Mouse (Mus musculus): ENCODE data around the gene Fubp3.
A peak's percentile ranks its signal among the peaks of the same experiment; 100 is the strongest.
"Not testable (repeated sequence)": the region's sequence is repeated elsewhere in the genome, so short reads cannot be mapped to it uniquely, and the experiment has no call there.

Fubp3 gene

DNA sequence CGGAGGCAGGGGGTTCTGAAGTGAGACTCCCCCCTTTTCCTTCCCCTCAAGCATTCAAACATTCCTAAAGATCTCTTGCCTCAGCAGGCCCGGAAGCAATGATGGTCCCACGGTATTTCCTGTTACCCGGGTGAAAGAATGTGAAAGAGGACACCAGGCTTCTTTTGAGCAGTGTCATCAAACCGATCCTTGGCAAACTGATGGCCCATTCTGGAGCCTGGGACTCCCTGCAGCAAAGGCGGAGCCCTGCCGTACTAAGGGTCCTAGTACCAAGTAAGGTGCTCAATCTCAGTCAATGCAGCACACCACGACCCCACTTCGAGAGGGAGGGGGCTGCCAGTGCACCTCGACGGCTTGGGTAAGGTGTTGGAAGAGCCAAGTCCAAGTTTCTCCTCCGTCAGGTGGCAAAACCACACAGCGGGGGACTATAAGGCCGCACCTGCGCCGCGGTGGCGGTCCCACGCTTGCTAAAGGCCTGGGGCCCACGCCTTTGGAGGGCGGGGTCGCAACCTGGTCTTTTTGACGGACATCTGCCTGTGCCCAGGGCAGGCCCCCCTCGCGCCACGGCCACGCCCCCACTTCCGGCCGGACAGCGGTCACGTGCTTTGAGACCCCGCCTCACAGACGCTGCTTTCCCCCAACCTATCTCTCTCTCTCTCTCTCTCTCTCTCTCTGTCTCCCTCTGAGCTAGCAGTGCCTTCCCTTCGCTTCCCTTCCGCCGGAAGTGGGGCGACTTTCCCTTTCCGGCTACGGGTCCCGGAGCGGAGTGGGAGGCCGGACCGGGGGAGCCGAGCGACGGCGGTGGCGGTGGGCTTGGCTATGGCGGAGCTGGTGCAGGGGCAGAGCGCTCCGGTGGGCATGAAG lies at the start of gene Fubp3:
Gene Fubp3 (plus strand): TSS at position 601 of the 864 bp plus-strand sequence.
- peak; percentile 73 for DNase-seq (ENCODE audit: low read depth, low spot score)

DNA sequence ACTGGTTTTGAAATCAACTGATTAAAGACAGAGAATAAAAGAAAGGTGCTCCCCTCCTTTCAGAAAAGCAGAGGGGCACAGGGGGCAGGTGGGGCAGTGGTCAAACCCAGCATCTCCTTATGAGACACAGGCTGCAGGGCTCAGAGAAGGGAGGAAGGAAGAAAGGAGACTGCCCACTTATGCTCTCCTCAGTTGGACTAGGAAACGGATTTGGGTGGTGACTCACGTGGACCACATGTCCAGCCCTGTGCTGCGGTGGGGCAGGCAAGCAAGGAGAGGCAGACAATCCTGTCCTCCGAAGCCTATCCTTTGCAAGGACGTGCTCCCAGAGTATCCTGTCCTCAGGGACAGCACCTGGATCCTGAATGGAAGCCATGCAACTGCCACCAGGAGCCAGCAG lies 47.8 kb upstream of the Fubp3 start:
- DNase-seq (ENCODE audit: low read depth, low spot score), result no peak

DNA sequence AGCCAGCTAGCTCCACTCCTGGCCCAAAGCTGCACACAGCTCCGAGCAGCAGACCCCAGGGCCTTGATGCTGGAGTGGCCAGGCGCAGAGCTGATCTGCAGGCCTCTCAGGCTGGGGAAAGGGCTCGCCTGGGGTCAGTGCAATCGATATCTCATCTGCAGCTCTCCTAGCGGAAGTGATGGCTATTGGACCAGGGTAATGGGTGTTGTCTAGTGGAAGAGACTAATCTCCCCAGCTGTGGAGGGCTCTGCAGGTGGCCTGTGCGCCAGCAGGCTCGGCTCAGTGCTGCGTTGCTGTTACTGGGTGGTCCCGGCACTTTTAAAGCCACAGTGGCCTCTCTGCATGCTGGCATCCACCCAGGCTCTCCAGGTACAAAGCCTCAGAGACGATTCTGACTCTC lies 46.7 kb upstream of the Fubp3 start:
- no peak for DNase-seq (ENCODE audit: low read depth, low spot score)

DNA sequence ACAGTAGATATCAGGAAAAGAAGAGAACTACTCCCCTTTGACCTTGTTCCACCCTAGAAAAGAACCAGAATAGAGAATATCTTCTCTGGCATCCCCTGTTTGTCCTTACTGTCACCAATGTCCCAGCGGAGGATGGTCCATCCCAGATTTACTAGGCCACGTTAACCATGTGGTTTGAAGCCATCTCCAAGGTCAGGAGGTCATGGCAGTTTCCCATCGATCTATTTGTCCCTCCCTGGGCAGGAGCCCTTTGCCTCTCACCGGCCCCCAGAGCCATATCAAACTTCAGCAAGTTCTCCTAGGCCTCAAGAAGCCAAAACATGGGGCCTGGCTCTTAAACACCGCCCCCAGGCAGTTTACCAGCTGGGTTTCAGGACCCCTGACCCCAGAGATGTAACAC lies 42.2 kb upstream of the Fubp3 start:
- no peak for DNase-seq (ENCODE audit: low read depth, low spot score)

DNA sequence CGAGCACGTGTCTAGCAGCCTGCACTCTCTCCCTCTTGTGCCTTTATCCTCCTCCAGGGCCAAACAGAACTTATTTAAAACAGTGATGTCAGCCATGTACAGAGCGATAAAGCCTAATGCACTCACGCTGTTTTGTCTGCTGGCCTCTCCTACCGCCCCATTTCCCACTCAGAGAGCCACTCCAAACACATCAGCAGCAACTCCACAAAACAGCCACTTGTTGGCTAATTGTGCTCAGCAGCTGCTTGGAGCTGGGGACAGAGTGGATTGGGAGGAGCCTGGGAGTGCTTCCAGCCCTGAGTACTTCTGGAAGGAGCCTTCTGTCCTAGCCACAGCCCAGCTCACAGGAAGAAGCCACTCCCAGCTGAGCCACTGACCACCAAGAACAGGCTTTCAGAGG lies 35.4 kb upstream of the Fubp3 start:
- DNase-seq (ENCODE audit: low read depth, low spot score), result no peak

DNA sequence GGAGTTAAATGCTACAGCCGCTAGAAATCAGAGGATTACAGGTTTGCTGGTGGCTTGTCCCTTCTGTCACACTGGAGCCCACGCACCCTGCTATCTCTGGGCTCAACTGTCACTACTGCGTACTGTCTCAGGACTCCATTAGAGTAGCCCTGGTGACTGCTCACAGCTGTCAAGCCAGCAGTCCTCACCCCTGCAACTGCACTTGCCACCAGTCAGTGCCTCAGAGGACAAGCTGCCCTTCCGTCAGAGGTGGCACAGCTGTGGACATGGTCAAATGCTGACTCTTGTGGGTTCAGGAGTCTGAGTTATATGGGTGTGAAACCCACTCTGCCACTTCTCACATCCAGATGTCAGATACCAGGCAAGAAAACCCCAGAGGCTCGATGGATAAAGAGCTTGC lies 33.7 kb upstream of the Fubp3 start:
- DNase-seq (ENCODE audit: low read depth, low spot score), result no peak

DNA sequence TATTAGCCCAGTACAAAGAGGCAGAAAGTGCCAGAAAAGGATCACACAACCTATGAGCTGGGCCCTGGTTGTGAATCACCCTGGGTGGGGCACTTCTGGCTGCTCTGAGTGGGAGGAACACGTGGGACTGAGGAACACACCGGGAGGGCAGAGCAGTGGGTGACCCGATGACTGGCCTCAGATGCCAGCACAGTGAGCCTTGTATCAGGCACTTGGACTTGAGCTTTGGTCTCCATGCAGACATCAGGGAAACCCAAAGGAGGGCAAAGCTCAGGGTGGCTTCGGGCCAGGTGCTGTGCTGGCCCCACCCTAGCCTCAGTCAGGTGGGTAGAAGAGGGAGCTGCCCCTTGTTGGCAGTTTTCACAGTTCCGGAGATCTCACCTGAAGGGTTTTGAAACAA lies 30.9 kb upstream of the Fubp3 start:
- no peak for DNase-seq (ENCODE audit: low read depth, low spot score)

DNA sequence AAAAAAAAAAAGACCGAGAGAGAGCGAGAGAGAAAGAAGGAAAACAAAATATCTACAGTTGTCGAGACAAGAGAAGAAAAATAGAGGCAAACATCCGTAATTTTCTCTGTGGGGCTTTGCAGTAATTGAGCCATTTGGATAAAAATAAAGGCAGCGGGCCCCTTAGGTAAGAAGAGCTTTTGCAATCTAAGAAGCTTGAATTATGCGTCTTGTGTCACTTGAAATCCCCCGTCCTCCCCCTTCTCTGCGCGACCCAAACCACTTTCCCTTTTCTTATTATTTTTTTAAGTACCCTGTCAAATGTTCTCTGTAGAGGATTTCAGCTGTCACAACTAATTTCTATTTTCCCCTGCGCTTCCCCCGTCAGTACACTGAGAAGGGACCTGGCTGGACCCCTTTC lies 24.7 kb upstream of the Fubp3 start:
- no peak for DNase-seq (ENCODE audit: low read depth, low spot score)

DNA sequence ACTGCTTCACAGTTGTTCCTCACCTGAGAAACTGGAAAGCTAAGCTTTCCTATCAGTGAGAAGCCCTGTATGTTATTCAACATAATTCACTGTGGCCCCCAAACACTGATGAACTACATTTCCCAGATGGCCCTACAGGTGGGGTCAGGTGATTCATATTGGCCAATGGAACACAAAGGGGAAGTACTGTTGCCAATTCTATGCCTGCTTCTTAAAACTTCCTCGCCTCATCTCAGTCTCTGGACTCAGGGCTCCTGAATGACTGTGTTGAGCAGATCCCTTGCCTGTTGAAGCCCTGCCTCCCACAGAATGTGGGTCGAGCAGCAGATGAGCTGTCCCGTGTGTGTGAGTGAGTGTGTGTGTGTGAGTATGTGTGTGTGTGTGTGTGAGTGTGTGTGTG lies 21.9 kb upstream of the Fubp3 start:
- DNase-seq (ENCODE audit: low read depth, low spot score), result no peak

DNA sequence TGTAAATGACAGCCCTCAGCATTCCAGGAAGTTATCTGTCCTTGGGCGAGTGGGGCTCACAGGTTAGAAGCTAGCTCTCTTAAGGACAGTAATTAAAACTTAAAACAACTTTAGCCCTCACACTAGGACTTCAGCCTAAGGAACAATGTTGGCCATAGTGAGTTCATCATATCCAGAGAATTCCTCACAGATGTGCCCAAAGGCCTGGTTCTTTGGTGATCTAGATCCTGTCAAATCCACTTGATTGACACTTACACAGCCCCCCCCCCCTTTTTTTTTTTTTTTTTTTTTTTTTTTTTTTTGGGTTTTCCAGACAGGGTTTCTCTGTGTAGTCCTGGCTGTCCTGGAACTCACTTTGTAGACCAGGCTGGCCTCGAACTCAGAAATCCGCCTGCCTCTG lies 21.1 kb upstream of the Fubp3 start:
- DNase-seq (ENCODE audit: low read depth, low spot score), result not testable (repeated sequence)

DNA sequence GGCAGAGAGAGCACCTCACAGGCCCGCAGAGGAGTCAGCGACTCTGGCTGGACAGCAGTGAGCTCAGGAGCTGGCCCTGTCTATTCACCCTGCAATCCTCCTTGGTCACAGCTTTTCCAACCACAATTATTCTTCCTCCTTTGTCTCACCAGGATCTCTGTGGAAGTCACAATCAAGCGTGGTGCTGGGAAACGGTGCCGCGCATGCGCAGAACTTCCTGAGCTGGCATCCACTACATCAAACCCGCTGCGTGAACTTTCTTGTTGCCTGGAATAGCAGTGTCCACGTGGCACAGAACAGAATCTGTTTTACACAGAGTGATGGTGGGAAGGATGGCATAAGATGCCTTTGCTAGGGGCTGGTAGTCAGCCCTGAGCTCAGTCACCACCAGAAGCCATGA lies 20.5 kb upstream of the Fubp3 start:
- DNase-seq (ENCODE audit: low read depth, low spot score), result no peak

DNA sequence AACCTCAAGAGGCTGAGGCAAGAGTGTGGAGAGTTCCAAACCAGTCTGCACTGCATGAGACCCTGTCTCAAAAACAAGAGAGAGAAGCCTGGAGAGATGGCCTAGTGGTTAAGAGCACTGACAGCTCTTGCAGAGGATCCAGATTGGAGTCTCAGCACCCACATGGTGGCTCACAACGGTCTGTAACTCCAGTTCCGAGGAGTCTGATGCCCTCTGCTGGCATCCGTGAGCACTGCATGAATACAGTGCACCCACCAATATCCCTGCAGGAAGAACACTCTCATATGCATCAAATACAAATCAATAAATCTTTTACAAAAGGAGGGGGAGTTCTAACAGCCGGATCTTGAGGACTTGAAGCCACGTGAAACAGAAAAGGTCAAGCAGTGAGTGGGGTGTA lies 17.8 kb upstream of the Fubp3 start:
- peak; percentile 8 for DNase-seq (ENCODE audit: low read depth, low spot score)

DNA sequence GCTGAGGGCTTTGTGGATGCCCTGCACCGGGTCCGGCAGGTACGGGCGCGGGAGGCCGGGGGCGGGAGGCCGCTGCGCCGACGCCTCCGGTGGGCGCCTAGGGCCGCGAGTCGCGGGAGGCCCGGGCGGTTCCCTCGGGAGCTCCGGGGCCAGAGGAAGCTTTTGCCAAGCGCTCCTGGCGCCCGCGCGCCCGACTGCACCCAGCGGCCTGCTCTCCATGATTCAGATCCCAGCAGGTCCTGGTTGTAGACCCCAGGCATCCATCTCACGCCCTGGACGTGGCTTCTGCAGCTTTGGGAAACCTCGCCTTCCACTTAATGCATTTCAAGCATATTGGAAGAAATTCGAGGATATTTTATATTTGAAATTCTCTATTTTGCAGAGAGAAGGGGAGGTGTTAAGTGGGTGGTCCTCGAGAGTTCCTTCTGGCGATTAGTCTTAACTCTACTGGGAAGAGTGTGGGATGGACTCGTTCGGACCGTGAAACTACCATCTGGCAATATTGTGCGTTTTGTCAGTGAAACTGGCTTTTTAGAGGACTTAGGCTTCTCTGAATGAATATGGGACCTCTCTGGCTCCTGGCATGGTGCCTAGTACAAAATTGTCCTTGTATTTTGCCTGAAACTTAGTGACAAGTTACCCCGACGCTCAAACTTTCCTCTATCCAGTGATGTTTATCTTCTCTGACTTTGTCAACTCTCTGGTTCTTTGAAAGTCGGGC lies 624 bp downstream of the Fubp3 start:
- peak; percentile 9 for DNase-seq (ENCODE audit: low read depth, low spot score)

DNA sequence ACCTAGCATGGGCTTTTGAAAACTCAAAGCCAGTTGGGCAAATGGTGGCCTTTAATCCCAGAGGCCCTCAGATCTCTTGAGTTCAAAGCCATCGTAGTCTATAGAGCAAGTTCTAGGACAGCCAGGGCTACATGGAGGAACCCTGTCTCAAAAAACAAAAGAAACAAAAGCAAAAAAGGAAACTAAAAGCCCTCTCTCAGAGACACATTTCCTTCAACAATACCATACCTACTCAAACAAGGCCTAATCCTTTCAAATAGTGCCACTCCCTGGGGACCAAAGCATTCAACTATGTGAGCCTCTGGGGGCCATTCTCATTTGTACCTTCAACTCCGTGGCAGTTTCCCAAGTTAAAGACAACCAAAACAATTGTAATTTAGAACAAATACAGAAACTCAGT lies 9.2 kb downstream of the Fubp3 start:
- no peak for DNase-seq (ENCODE audit: low read depth, low spot score)

DNA sequence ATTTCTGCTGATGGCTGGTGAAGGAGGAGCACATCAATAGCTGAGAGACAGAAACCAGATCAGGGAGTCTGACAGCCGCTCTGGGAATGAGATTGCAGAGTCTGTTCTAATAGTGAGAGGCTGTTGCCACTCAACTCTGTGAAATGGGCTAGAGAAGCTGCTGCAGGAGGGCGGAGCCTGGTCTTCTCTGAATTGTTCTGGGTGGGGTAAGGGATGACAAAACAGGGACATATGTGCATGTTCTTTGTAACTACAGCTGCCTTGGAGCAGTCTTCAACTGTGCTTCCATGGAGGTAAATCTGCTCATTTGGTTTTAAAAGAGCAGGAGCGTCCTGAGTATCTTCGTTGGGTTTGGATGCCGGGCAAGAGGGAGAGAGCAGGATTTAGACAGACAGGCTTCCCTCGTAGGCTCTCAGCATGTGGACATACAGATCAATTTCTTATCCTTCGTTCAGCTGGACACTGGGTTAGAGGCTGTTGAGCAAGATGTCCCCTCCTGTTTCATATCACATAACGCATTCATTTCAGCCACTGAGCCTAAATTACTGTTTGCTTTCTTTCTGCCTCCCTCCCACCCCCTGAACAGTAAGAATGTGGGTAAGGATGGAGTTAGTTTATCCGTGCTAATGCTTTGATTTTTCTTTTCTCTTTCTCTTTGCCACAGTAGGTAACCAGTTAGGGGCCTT lies 19.5 kb downstream of the Fubp3 start:
- DNase-seq (ENCODE audit: low read depth, low spot score), result no peak

DNA sequence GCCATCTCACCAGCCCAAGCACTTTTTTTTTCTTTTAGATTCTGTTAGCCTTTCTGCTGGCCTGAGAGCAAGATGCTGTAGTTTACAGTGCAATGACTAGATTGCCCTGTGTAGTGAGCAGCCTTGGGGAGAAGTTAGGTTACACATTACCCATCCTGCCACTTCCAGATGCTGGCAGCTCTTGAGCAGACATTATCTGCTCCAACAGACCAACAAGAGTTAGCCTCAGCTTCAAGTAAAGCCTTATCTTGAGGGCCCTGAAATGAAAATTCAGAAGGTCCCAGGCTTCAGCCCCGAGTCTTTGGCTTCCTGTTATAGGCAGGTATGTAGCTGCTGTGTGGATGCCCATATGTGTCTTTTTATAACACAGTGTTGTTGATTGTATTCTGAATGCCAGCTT lies 35.1 kb downstream of the Fubp3 start:
- no peak for DNase-seq (ENCODE audit: low read depth, low spot score)

DNA sequence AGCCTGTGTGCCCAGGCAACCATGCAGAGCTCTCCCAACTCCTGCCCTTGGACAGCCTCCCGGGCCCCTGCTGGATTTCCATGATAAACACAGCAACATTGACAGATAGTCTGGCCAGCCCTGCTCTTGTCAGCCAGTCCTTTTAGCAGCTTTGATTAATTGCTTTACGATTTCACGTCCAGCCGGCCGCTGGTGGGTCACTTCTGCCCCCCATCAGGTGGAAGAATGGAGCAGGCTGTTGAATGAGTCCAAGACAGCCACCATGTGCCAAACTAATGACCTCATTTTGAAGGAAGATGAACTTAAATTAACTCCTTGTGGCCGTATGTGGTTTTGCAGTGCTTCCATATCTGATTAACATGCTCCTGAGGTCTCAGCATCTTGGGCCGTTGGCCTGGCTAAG lies 37.4 kb downstream of the Fubp3 start:
- DNase-seq (ENCODE audit: low read depth, low spot score), result peak; percentile 13

DNA sequence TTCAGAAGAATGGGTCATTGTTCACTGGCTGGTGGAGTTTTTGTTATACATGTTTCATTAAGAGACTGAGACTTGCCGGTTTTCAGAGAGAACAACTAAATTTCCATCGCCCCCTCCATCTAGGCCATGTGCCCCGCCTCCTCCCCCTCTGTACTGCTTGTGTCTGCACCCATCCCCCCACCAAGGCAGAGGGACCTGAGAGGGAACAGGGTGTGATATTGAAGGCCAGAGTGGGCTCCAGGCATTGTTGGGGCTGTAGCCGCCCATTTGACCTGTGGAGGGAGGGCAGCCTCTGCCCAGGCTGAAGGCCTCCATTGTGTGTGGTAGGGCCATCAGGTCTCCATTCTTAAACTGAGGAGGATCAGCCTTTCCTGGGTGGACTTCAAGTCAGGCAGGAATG lies 38.5 kb downstream of the Fubp3 start:
- DNase-seq (ENCODE audit: low read depth, low spot score), result no peak

DNA sequence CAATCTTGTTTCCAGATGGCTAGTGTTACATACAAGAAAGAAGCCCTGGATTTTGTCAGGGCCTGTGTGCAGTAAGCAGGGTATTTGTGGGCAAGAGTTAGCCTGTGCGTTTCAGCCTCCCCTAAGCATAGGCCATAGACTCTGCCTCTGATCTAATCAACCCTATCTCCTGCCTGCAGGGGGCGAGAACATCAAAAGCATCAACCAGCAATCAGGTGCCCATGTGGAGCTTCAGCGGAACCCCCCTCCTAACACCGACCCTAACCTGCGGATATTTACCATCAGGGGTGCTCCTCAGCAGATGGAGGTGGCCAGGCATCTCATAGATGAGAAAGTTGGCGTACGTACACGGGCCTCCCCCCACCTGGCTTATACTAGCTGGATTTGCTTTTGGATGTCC lies 38.9 kb downstream of the Fubp3 start:
- peak; percentile 51 for DNase-seq (ENCODE audit: low read depth, low spot score)

DNA sequence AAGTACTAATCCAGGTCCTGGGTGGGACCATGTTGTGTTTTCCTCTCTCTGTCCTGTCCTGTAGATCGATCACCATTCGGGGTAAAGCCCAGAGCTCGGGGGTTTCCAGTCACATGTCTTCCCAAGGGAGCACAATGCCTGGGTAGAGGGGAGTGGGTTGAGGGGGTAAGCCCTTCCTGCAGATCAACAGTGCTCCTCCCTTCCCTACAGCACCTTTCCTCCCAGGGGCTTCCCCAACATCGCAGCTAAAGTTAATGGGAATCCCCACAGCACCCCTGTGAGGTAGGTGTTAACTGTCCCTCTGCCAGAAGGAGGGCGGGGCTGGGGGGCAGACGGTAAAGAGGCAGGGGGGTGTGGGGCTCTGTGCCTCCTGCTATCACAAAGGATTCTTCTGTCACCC lies 40.2 kb downstream of the Fubp3 start:
- peak; percentile 64 for DNase-seq (ENCODE audit: low read depth, low spot score)

DNA sequence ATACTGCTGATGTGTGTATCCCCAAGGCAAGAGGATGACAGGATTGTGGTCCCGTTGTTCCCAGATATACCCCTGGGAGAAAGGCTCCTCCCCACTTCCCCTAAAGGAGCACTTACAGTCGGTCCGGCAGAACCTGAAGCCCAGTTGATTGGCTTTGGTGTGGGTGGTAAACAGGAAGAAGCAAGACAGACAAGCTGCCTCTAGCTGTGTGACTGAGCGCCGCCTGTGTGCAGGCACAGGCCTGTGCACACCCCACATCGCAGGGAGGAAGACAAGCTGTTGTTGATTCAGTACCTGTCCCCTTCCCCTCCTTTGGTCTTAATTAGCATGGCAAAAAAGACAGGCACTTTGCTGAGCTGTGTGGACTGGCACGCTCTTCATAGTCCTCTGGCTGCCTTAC lies 41.3 kb downstream of the Fubp3 start:
- peak; percentile 56 for DNase-seq (ENCODE audit: low read depth, low spot score)

DNA sequence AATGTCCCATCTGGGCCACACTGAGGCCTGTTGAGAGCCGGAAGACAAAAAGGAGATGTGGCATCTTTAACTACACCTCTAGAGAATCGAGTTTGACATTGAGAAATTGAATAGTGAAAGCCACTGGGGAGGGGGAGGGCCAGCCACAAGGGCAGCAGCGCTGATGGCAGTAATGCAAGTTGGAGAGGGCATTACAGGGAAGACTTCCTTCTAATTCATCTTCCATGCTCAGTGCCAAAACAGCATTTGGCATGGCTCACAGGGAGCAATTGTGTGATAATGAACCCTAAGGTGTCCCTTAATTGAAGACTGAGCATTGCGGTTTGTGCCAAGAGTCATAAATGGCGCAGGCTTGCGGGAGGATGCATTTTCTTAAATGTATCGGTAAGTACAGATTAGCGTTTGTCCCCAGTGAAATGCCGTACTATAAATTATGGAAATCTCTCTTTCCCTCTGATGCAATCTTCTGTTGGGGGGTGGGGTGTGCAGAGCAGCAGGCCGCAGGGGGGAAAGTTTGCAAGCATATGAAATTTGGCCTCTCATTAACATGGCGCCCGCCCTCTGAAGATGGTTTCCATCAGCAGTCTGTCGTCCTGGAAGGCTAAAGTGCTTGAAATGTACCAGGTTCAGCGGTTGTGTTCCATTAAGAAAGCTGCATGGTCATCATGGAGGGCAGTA lies 46.2 kb downstream of the Fubp3 start:
- no peak for DNase-seq (ENCODE audit: low read depth, low spot score)

All from CD4-positive, CD25-positive, alpha-beta regulatory T cell, adult 2 months (primary cell).